Mouse (Mus musculus) megakaryocyte, embryonic 14.5 days (primary cell): ENCODE measurements around the gene Syne1.

Source experiments
- FLI1 ChIP-seq: IDR thresholded peaks from 2 replicates; pipeline ENCODE4 v1.6.1; 2012; ENCODE audit warnings: low read length, inconsistent platforms, mixed read lengths
- GATA1 ChIP-seq: IDR thresholded peaks from 3 replicates; pipeline ENCODE4 v1.6.1; 2012; ENCODE audit warnings: mixed read lengths, low read length, inconsistent platforms, borderline replicate concordance

- TF ChIP-seq GATA1 (no peak), FLI1 (no peak)
Observed at GRCm38 (mm10) chr10:5057661-5058060, 493.6 kb downstream of the Syne1 start.
